Mouse (Mus musculus) adrenal gland, postnatal 4 days (tissue): Measurements from ENCODE around the gene Slc35b2. TPM values are rescaled to one million over a fixed set of nuclear protein-coding genes. Genes with fewer than 3 reads are reported as not detected.

Experiments
- DNase-seq, 2 experiments: peaks; one replicate each; pipeline ENCODE4 v3.0.0; 2021 to 2022; ENCODE audit warnings: low spot score in 2 of 2, mixed read lengths in 2 of 2
- total RNA-seq, 2 experiments: library from RNA; stranded (reverse); gene quantifications; 2 replicates each; pipeline ENCODE4 v1.2.3; 2021

Slc35b2 gene
- total RNA-seq, 2 experiments from 2014 or later, result 69.2 to 71.8 TPM

- no peak for DNase-seq
Observed at GRCm38 (mm10) chr17:45598376-45598775, 34.7 kb downstream of the Slc35b2 start.

GRCm38 (mm10) chr17:45598891-45599290, 35.2 kb downstream of the Slc35b2 start:
- DNase-seq, result no peak

GRCm38 (mm10) chr17:45599446-45600242, 36.0 kb downstream of the Slc35b2 start, which contains the start of gene Slc29a1:
Gene Slc29a1 (minus strand): TSS chr17:45599606.
- DNase-seq, result no peak

GRCm38 (mm10) chr17:45600267-45600666, 36.6 kb downstream of the Slc35b2 start:
- DNase-seq, result no peak

GRCm38 (mm10) chr17:45601325-45601724, 37.7 kb downstream of the Slc35b2 start:
- no peak for DNase-seq

DNA sequence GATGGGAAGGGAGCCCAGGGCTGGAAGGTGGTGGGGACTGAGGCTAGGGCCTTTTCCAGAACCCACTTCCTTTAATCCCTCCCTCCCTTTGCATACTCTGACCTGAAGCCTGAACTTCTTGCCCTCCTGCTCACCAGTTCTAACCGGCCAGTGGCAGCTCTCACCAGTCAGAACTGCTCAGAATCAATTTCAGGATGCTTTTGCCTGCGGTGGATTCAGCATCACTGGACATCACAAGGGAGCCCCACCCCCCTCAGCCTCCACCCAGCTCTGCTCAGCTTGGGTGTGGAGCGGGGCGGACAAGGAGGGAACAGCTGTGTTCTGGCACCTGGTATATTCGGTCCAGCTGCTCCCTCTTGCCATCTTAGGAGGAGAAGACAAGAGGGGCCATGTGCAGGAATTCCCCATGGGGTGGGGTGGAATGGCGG, 38.2 kb downstream of the Slc35b2 start, which contains the start of gene Mymx:
Gene Mymx, minus strand, starts transcription at position 226 of the 428 bp plus-strand sequence.
- no peak for DNase-seq

DNA sequence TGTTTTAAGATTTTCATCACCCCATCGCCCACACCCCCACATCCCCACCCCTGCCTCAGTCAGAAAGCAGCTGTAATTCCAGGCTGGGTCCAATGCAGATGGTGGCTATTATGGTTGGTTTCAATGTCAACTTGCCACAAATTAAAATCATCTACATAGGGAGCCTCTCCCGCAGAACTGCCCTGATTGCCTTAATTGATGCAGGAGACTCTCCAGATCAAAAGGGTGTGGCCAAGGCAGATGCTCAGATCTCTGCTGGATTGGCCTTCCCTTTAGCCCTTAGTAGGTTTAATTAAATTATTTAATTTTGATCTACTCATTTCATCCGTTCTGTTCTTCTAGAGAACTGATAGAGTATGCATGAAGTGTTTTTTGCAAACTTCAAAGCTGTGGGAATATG, 39.3 kb downstream of the Slc35b2 start:
- no peak for DNase-seq

DNA sequence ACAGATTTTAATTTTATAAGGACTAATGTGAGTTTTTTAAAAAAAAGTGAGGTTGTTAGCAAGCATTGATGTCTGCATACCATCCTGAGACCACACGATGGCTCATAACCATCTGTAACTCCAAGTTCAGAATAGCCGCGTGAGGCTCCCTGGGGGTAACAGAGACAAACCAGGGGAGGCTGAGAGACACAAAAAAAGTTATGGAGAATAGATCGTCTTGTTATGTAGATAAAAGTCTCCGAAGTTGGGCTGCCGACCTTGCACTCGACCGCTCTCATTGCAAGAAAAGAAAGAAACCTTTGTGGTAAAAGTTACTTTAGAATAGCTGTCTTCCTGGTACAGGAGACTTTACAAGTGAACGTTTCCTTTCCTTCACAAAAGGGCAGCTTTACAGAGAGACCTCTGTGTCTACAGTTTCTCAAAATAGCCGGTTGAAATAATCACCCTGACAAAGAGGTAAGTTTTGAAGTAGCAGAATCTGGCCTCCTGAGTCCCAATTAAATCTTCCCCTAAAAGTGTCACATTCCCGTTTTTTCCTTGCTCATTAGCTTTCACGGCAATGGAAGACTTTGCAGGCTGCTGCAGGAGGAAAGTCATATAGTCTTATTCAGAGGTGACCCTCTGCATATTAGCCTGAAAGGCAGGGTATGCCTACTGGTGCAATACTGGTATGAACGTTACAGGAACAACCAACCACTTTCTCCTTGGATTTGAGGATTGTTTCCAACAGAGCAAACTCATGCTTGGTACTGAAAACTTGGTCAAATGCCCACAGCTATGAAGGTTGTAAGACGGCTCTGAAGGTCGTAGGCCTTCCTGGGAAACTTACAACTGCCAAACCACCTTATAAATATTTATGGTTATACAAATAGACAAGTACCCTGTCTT, 43.6 kb downstream of the Slc35b2 start:
- no peak for DNase-seq

GRCm38 (mm10) chr17:45608396-45608795, 44.7 kb downstream of the Slc35b2 start:
- DNase-seq, result no peak

- DNase-seq, result no peak
Observed at GRCm38 (mm10) chr17:45610144-45610866, 46.6 kb downstream of the Slc35b2 start.

DNA sequence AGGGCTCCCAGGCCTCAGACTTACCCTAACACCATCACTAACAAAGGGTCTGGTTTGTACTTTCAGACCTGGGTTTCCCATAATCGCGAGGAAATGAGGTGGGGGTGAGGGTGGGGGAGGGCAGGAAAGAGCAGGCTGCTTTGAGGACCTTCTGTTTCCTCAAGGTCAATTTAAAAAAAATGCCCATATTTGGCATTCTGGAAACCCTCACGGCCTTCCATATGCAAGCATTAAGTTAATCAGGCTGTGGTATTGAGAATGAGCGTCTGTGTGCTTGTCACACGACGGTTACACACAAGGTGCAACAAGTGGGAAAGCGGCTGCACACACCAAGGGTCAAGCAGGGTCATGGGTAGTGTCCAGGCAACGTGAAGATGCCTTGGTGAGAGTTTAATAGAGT, 48.3 kb downstream of the Slc35b2 start:
- no peak for DNase-seq

- no peak for DNase-seq
Observed at GRCm38 (mm10) chr17:45612921-45613320, 49.2 kb downstream of the Slc35b2 start.

DNA sequence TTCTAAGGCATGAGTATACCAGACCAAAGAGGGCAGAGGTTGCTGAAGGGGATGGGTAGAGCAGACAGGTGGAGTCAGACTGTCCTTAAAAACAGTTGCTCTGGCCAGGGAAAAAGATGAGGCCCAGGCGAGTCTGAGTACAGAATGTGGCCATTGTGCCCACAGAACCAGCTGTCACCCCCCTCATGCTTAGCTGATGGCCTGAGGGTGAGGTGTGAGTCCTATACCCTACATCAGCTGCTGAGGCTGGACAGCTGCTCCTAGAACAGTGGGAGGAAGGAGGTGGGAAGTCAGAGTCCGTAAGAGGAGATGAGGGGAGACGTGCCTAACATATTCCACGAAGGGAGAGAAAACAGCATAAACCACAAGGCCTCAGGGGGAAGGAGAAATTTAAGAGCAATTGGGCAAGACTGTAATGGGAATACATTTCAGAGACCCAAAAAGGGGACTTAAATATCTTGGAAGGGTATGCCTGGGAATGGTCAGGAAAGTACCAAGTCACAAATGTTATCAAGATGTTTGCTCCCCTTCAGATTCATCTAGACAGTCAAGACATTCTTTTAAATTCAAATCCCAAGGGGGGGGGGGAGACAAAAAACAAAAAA, 52.5 kb downstream of the Slc35b2 start:
- no peak for DNase-seq

DNA sequence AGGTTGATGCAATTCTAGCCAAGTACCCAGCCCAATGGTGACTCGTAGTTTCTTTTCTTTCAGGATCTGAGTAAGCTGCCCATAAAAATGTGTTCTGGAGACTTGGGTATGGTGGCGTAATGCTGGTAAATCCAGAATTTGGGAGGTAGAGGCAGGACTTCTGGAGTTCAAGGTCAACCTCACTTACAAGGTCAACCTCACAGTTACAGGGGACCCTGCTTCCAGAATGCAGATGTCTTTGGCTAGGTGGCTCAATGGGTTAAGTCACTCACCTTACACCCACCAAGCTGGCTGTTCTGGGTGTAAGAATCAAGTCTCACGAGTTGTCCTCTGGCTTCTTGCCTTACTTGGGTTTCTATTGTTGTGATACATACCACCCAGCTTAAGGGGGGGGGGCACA, 53.0 kb downstream of the Slc35b2 start:
- no peak for DNase-seq

Other genes with a start within 250 kb of the Slc35b2 start
- gene Cdc5l, start 130.1 kb upstream of the Slc35b2 start, total RNA-seq, result 10 to 100 TPM; 49.1 to 52.0 TPM
- gene Spats1, start 88.5 kb upstream of the Slc35b2 start, total RNA-seq, result under 1 TPM in 1 of 2 experiments, not detected in 1; 0.48 TPM
- gene Aars2, start 57.0 kb upstream of the Slc35b2 start, total RNA-seq, result 10 to 100 TPM; 18.4 to 19.0 TPM
- gene Tcte1, start 40.4 kb upstream of the Slc35b2 start, total RNA-seq, result not detected
- gene Tmem151b, start 14.2 kb upstream of the Slc35b2 start, total RNA-seq, result 1 to 10 TPM; 1.7 to 3.7 TPM
- gene Nfkbie, start 8.2 kb upstream of the Slc35b2 start, total RNA-seq, result 1 to 10 TPM; 3.0 to 4.5 TPM
- 1,000 to 10,000 TPM; 1,575 to 1,663 TPM for gene Hsp90ab1, start 9.4 kb downstream of the Slc35b2 start, total RNA-seq
- gene Slc29a1, start 35.7 kb downstream of the Slc35b2 start, total RNA-seq, result 100 to 1,000 TPM; 138 to 145 TPM
- 1 to 10 TPM; 1.6 to 4.0 TPM for gene Mymx, start 38.2 kb downstream of the Slc35b2 start, total RNA-seq
- 1 to 10 TPM in 1 of 2 experiments, not detected in 1; 2.2 TPM for gene Capn11, start 95.5 kb downstream of the Slc35b2 start, total RNA-seq
- gene Mrpl14, start 122.4 kb downstream of the Slc35b2 start, total RNA-seq, result 100 to 1,000 TPM in 1 of 2 experiments, 10 to 100 TPM in 1; 95.6 to 103 TPM
- 10 to 100 TPM; 49.5 to 57.6 TPM for gene Tmem63b, start 123.0 kb downstream of the Slc35b2 start, total RNA-seq
- not detected for gene 1600014C23Rik, start 170.0 kb downstream of the Slc35b2 start, total RNA-seq